Mouse (Mus musculus): ENCODE results near the gene Optn. TPM values are rescaled to one million over a fixed set of nuclear protein-coding genes. Genes with fewer than 3 reads are reported as not detected.
"Not testable (repeated sequence)": the region's sequence is repeated elsewhere in the genome, so short reads cannot be mapped to it uniquely, and the experiment has no call there.

Optn gene
- polyA plus RNA-seq, 1 experiment = 11.2 TPM

- Histone ChIP-seq H3K79me2 (ENCODE audit: control insufficient read depth, insufficient read depth) (no peaks in the 10 kb centered on the region), H3K4me3 (no peak overlapping the region), H3K27me3 (ENCODE audit: control insufficient read depth, insufficient read depth, insufficient read length) (no peaks in the 10 kb centered on the region), H3K4me2 (ENCODE audit: low read depth) (no peak overlapping the region), H3ac (ENCODE audit: control insufficient read depth, insufficient read length) (no peak overlapping the region), H3K36me3 (ENCODE audit: control insufficient read depth, insufficient read depth) (no peaks in the 10 kb centered on the region)
- TF ChIP-seq REST (IDR thresholded peaks at IDR 0.05; ENCODE audit: insufficient read depth, insufficient read length) (no peak), TCF12 (IDR thresholded peaks at IDR 0.05; ENCODE audit: insufficient read depth, poor library complexity, severe bottlenecking) (no peak), MAX (IDR thresholded peaks at IDR 0.05; ENCODE audit: low read depth) (no peak), E2F4 (IDR thresholded peaks at IDR 0.05; ENCODE audit: insufficient read depth) (no peak), USF1 (IDR thresholded peaks at IDR 0.05; ENCODE audit: low read depth) (no peak), TCF3 (IDR thresholded peaks at IDR 0.05; ENCODE audit: insufficient read length, low read depth) (no peak), POLR2A (IDR thresholded peaks at IDR 0.05; ENCODE audit: insufficient read length, low read depth) (no peak), POLR2AphosphoS2 (IDR thresholded peaks at IDR 0.05; ENCODE audit: insufficient read length, low read depth) (no peak), CEBPB (IDR thresholded peaks at IDR 0.05; ENCODE audit: insufficient read depth, poor library complexity, severe bottlenecking) (no peak), MYOG (IDR thresholded peaks at IDR 0.05; ENCODE audit: control insufficient read depth in 1 of 3, insufficient read depth in 1 of 3, insufficient read length in 2 of 3, low read depth in 2 of 3) (no peak), SRF (IDR thresholded peaks at IDR 0.05; ENCODE audit: control insufficient read depth, insufficient read length, low read depth) (no peak), MYOD1 (IDR thresholded peaks at IDR 0.05; ENCODE audit: control insufficient read depth in 1 of 3, insufficient read length in 2 of 3, low read depth in 2 of 3) (no peak)
Measured at GRCm38 (mm10) chr2:5077490-5077889, 13.6 kb upstream of the Optn start.

GRCm38 (mm10) chr2:5075856-5076255 lies 12.0 kb upstream of the Optn start:
- H3K36me3 ChIP-seq (ENCODE audit: control insufficient read depth, insufficient read depth) = no peaks in the 10 kb centered on the region
- H3K4me3 ChIP-seq = no peak overlapping the region
- TF ChIP-seq REST (IDR thresholded peaks at IDR 0.05; ENCODE audit: insufficient read depth, insufficient read length) (no peak), MYOG (IDR thresholded peaks at IDR 0.05; ENCODE audit: control insufficient read depth in 1 of 3, insufficient read depth in 1 of 3, insufficient read length in 2 of 3, low read depth in 2 of 3) (no peak), SRF (IDR thresholded peaks at IDR 0.05; ENCODE audit: control insufficient read depth, insufficient read length, low read depth) (no peak), MYOD1 (IDR thresholded peaks at IDR 0.05; ENCODE audit: control insufficient read depth in 1 of 3, insufficient read length in 2 of 3, low read depth in 2 of 3) (no peak), POLR2A (IDR thresholded peaks at IDR 0.05; ENCODE audit: insufficient read length, low read depth) (no peak), TCF3 (IDR thresholded peaks at IDR 0.05; ENCODE audit: insufficient read length, low read depth) (no peak), TCF12 (IDR thresholded peaks at IDR 0.05; ENCODE audit: insufficient read depth, poor library complexity, severe bottlenecking) (no peak), MAX (IDR thresholded peaks at IDR 0.05; ENCODE audit: low read depth) (no peak), POLR2AphosphoS2 (IDR thresholded peaks at IDR 0.05; ENCODE audit: insufficient read length, low read depth) (no peak), USF1 (IDR thresholded peaks at IDR 0.05; ENCODE audit: low read depth) (no peak), E2F4 (IDR thresholded peaks at IDR 0.05; ENCODE audit: insufficient read depth) (no peak), CEBPB (IDR thresholded peaks at IDR 0.05; ENCODE audit: insufficient read depth, poor library complexity, severe bottlenecking) (no peak)
- H3K27me3 ChIP-seq (ENCODE audit: control insufficient read depth, insufficient read depth, insufficient read length) = no peaks in the 10 kb centered on the region
- H3ac ChIP-seq (ENCODE audit: control insufficient read depth, insufficient read length) = no peak overlapping the region
- H3K4me2 ChIP-seq (ENCODE audit: low read depth) = no peak overlapping the region
- H3K79me2 ChIP-seq (ENCODE audit: control insufficient read depth, insufficient read depth) = no peaks in the 10 kb centered on the region

GRCm38 (mm10) chr2:5075432-5075831 lies 11.6 kb upstream of the Optn start:
- H3K4me2 ChIP-seq (ENCODE audit: low read depth) = no peak overlapping the region
- no peaks in the 10 kb centered on the region for H3K79me2 ChIP-seq (ENCODE audit: control insufficient read depth, insufficient read depth)
- H3K36me3 ChIP-seq (ENCODE audit: control insufficient read depth, insufficient read depth) = no peaks in the 10 kb centered on the region
- H3K27me3 ChIP-seq (ENCODE audit: control insufficient read depth, insufficient read depth, insufficient read length) = no peaks in the 10 kb centered on the region
- no peak overlapping the region for H3K4me3 ChIP-seq
- no peak for TF ChIP-seq E2F4 (IDR thresholded peaks at IDR 0.05; ENCODE audit: insufficient read depth)
- no peak for TF ChIP-seq SRF (IDR thresholded peaks at IDR 0.05; ENCODE audit: control insufficient read depth, insufficient read length, low read depth)
- TF ChIP-seq REST (IDR thresholded peaks at IDR 0.05; ENCODE audit: insufficient read depth, insufficient read length) = no peak
- TF ChIP-seq TCF12 (IDR thresholded peaks at IDR 0.05; ENCODE audit: insufficient read depth, poor library complexity, severe bottlenecking) = no peak
- H3ac ChIP-seq (ENCODE audit: control insufficient read depth, insufficient read length) = no peak overlapping the region

GRCm38 (mm10) chr2:5073785-5074184 lies 9.9 kb upstream of the Optn start:
- TF ChIP-seq CEBPB (IDR thresholded peaks at IDR 0.05; ENCODE audit: insufficient read depth, poor library complexity, severe bottlenecking) (no peak), USF1 (IDR thresholded peaks at IDR 0.05; ENCODE audit: low read depth) (no peak), REST (IDR thresholded peaks at IDR 0.05; ENCODE audit: insufficient read depth, insufficient read length) (no peak), POLR2A (IDR thresholded peaks at IDR 0.05; ENCODE audit: insufficient read length, low read depth) (no peak), TCF3 (IDR thresholded peaks at IDR 0.05; ENCODE audit: insufficient read length, low read depth) (no peak), MAX (IDR thresholded peaks at IDR 0.05; ENCODE audit: low read depth) (no peak), MYOG (IDR thresholded peaks at IDR 0.05; ENCODE audit: control insufficient read depth in 1 of 3, insufficient read depth in 1 of 3, insufficient read length in 2 of 3, low read depth in 2 of 3) (no peak), E2F4 (IDR thresholded peaks at IDR 0.05; ENCODE audit: insufficient read depth) (no peak), SRF (IDR thresholded peaks at IDR 0.05; ENCODE audit: control insufficient read depth, insufficient read length, low read depth) (no peak), POLR2AphosphoS2 (IDR thresholded peaks at IDR 0.05; ENCODE audit: insufficient read length, low read depth) (no peak), TCF12 (IDR thresholded peaks at IDR 0.05; ENCODE audit: insufficient read depth, poor library complexity, severe bottlenecking) (no peak), MYOD1 (IDR thresholded peaks at IDR 0.05; ENCODE audit: control insufficient read depth in 1 of 3, insufficient read length in 2 of 3, low read depth in 2 of 3) (no peak)
- no peaks in the 10 kb centered on the region for H3K79me2 ChIP-seq (ENCODE audit: control insufficient read depth, insufficient read depth)
- H3K4me2 ChIP-seq (ENCODE audit: low read depth) = no peak overlapping the region
- H3K27me3 ChIP-seq (ENCODE audit: control insufficient read depth, insufficient read depth, insufficient read length) = no peaks in the 10 kb centered on the region
- H3K36me3 ChIP-seq (ENCODE audit: control insufficient read depth, insufficient read depth) = no peaks in the 10 kb centered on the region
- H3K4me3 ChIP-seq = no peak overlapping the region
- no peak overlapping the region for H3ac ChIP-seq (ENCODE audit: control insufficient read depth, insufficient read length)

GRCm38 (mm10) chr2:5067951-5068350 lies 4.1 kb upstream of the Optn start:
- Histone ChIP-seq H3K79me2 (ENCODE audit: control insufficient read depth, insufficient read depth) (no peaks in the 10 kb centered on the region), H3K4me2 (ENCODE audit: low read depth) (peak overlapping the region; percentile 32), H3K27me3 (ENCODE audit: control insufficient read depth, insufficient read depth, insufficient read length) (no peaks in the 10 kb centered on the region), H3K36me3 (ENCODE audit: control insufficient read depth, insufficient read depth) (no peaks in the 10 kb centered on the region), H3K4me3 (no peak overlapping the region), H3ac (ENCODE audit: control insufficient read depth, insufficient read length) (no peak overlapping the region)
- no peak for TF ChIP-seq MAX (IDR thresholded peaks at IDR 0.05; ENCODE audit: low read depth)
- TF ChIP-seq SRF (IDR thresholded peaks at IDR 0.05; ENCODE audit: control insufficient read depth, insufficient read length, low read depth) = no peak
- no peak for TF ChIP-seq TCF12 (IDR thresholded peaks at IDR 0.05; ENCODE audit: insufficient read depth, poor library complexity, severe bottlenecking)
- TF ChIP-seq E2F4 (IDR thresholded peaks at IDR 0.05; ENCODE audit: insufficient read depth) = no peak
- no peak for TF ChIP-seq CEBPB (IDR thresholded peaks at IDR 0.05; ENCODE audit: insufficient read depth, poor library complexity, severe bottlenecking)
- no peak for TF ChIP-seq MYOD1 (IDR thresholded peaks at IDR 0.05; ENCODE audit: control insufficient read depth in 1 of 3, insufficient read length in 2 of 3, low read depth in 2 of 3)

- H3K36me3 ChIP-seq (ENCODE audit: control insufficient read depth, insufficient read depth); H3K79me2 ChIP-seq (ENCODE audit: control insufficient read depth, insufficient read depth); H3K27me3 ChIP-seq (ENCODE audit: control insufficient read depth, insufficient read depth, insufficient read length); H3ac ChIP-seq (ENCODE audit: control insufficient read depth, insufficient read length); H3K4me2 ChIP-seq (ENCODE audit: low read depth); H3K4me3 ChIP-seq: not testable (repeated sequence)
Measured at GRCm38 (mm10) chr2:5067254-5067653, 3.4 kb upstream of the Optn start.

All from myocyte (in vitro differentiated cells).